Mouse (Mus musculus): ENCODE measurements around the gene Adtrp. TPM values are rescaled to one million over a fixed set of nuclear protein-coding genes. Genes with fewer than 3 reads are reported as not detected.

Adtrp gene
- total RNA-seq, 4 experiments from 2014 or later, result 0.68 to 28.4 (median 15.2) TPM

- no peak for DNase-seq
Observed at GRCm38 (mm10) chr13:41779603-41780180, 67.8 kb downstream of the Adtrp start.

GRCm38 (mm10) chr13:41773812-41774376, 73.6 kb downstream of the Adtrp start:
- no peak for DNase-seq

GRCm38 (mm10) chr13:41771061-41771460, 76.4 kb downstream of the Adtrp start:
- no peak for DNase-seq

DNA sequence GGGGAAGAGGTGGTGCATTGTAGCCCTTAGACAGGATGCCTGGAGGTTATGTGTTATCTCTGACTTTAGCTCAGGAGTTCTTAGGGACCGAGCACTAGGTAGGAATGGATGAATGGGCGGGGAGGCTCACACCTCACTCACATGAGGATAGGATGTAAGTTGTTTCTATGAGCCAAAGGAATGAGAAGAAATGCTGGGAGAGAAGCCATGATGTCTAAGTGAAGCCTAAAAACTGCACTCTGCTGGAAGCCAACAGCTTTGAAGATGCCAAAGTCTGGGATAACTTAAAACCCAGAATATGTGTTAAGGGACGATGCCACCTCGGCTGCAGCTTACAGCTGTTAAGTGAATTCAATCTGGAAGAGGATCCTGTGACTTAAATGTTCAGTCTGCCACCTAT, 79.5 kb downstream of the Adtrp start:
- DNase-seq, result no peak

DNA sequence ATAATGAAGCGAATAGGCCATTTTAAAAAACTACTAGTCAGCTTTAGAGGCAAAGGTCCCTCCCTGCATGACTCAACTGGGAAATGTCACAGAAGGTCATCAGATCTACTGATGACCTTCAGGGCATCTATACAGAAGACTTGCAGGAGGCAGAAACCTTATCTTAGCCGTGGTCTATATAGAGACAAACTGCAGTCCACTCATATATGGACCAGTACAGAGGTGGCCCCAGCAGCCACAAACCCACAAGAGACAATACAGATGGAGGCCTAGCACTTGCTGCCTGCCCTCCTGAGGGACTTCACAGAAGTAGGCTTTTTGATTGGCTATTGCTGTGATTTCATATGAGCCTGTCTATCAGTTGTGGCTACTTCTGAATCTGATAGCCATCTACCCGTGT, 85.5 kb downstream of the Adtrp start:
- DNase-seq, result no peak

- DNase-seq, result no peak
Observed at GRCm38 (mm10) chr13:41760484-41760883, 87.0 kb downstream of the Adtrp start.

DNA sequence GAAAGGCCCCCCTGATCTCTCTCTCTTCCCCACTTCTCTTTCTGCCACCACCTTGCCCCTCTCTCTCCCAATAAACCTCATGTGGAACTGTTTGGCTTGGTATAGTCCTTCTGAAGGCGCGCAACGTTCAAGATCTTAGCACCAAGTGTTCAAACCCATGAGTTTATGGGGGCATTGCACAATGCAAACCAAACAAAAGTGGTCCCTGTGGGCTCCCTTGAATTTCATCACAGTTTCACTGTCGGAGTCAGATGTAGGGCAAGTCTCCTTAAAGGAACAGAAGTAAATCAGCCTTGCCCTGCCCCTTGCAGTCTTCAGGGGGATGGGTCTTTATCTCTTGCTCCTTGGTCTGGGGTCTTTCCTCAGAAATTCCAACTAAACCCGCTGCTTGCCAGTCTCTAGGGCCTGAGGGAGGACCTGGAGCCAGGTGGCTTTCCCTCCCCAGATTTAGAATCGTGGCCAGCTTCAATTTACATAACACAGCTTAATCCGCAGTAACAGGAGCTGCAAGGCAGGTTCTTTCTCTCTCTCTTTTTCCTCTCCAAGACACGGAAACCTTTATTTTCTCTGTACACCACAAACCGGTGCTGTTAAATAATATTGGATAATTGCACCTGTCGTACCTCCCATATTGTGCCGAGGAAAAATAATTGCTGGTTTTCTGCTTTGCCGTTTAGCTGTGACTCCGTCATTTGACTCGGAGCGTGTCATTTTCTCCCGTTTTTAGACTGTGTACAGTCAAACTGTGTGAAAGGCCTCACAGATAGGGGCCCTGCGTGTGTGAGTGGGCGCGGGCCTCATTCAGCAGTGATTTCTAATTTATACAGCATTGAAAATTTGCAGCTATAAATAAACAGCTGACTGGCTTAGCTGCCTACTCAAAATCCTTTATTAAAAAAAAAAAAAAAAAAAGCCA, 88.7 kb downstream of the Adtrp start:
- DNase-seq, result no peak

DNA sequence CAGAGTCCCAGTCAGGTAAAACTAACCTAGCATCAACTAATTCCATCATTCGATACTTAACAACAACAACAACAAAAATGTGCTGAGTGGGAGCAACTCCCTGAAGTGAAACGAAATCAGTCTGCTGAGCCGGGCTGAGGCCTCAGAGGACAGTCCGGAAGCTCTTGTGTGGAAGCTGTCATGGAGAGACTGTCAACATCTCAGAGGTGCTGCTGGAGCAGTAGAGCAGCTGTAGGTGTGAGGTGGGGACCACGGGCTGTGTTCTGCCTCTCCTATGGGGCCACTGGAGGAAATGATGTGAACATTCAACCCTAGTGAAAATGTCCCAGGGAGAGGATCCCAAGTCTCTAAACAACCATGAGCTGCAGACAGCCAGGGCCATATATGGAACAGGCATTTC, 94.4 kb downstream of the Adtrp start:
- no peak for DNase-seq

DNA sequence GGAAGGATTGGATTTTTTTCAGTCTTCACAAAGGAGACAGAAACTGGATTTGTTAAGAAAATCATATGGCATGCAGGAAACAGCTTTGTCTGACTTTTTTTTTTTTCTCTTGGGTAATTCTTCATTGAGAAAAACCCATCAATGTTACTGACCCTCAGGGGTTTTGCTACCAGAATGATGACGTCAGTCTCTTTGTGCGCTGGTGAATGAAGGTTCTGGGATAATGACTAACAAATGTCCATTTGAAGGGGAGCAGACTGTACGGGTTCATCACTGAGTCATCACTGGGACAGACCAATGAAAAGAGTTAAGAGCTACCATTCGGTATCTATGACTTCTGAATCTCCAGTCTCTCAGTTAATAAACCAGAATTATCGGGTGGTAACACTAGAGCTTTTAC, 97.0 kb downstream of the Adtrp start:
- no peak for DNase-seq

DNA sequence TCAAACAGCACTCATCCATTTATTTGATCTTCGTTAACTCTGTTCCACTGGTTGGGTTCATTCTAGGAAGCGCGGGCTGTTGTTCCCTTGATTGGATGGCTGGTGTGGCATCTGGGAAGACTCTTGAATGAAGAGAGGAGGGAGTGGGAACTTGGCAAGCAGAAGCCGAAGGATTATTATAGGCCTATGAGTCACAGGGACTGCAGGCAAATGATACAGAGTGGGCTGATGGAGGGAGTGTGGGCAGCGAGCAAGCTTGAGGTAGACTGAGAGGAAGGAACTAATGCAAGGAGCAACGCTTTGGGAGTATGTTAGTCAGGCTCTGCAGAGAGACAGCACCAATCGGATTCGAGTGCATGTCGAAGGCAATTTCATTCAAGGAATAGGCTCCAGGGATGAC, 98.6 kb downstream of the Adtrp start:
- DNase-seq, result no peak

DNA sequence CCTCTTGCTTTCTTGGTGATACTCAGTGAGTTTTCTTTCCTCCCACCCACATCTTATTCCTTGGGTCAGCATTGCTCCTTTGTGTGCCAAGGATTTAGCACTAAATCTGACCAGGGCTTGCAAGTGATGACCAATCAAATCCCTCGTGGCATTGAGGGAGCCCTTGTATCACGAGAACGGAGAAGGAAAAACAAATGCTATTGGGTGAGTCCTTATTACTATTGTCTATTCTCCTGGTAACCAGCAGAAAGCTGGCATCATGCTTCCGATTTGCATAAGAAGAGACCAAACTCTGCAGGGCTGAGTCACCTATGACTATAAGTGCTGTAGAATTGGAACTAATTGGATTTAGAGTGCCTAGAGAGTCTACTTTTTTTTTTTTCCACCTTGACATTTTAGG, 99.8 kb downstream of the Adtrp start:
- DNase-seq, result no peak

DNA sequence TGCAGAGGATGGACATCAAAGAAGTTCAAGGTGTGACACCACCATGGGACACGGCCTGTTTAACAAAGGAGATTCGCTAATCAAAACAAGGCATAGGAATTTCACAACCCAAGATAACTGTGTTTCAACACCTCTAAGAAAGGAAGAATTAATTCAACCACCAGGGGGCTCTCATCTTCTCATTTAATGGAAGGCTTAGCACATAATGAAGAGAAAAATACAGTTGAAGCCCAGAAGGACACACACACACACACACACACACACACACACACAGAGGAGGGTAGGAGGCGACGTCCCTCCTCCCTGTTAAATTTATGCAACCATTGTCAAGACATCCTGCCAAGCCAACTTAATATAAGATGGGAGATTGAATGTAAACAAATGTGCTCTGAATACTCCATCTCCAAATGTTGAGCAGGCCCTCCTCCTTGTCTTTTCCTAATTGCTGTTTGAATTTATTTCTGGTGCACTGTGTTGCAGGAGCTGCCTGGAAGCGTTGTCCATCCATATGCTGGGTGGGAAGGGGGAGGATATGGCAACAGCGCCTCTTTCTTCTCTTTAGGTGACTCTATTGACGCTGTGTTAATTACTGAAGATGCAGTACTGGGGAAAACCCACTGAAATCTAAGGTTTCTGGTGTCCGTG, 100.4 kb downstream of the Adtrp start:
- no peak for DNase-seq

DNA sequence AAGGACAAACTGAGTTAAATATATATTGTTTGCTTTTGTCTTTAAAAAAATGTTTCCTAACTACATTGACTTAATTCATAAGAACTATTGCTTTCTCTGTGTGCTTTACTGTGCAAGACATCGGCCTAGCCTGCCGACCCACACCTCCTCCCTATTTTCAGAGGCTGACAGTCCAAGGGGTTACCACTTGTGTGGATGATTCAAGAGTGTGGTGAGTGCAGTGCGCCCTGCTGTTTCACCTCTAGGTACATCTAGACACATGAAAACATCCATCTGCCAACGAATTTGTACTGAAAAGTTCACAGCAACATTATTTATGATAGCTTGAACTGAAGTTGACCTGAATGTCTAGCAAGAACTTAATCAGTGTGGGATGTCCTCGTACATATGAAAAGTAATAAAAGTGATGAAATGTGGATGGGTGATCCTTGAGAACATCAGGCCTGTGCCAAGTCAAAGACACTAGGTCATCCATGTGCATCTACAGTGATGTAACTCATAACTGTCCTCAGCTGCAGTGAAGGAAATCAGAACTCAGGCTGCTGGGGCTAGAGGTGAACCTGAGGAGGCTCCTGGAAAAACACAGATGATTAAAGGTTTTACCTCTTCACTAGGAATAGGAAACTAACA, 106.9 kb downstream of the Adtrp start:
- DNase-seq, result no peak

GRCm38 (mm10) chr13:41737628-41738309, 109.7 kb downstream of the Adtrp start:
- no peak for DNase-seq

GRCm38 (mm10) chr13:41729660-41730059, 117.8 kb downstream of the Adtrp start:
- no peak for DNase-seq

- DNase-seq, result no peak
Observed at GRCm38 (mm10) chr13:41727803-41728202, 119.7 kb downstream of the Adtrp start.

GRCm38 (mm10) chr13:41719331-41719730, 128.2 kb downstream of the Adtrp start:
- DNase-seq, result no peak

DNA sequence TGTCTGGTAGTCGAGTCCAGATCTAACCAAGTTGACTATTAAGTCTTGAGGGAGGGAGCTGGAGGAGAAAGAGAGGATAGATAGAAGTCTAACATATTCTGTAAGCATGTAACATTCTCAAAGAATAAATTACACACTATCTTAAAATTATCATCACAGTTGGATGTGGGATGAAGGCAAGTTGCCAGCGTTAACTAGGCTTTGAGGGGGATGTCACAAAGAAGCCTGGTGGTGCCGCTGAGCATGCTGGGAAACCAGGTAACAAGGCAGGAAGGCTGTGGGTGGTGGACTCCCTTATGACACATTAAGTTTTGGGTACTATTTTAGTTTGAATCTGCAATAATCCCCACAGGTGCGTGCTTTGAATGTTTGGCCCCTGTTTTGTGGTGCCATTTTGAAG, 129.4 kb downstream of the Adtrp start:
- no peak for DNase-seq

Measured in adrenal gland, adult 8-10 months (tissue).